Comparison of ENCODE assay signal across 17 mouse cellular contexts in the genomic region with DNA sequence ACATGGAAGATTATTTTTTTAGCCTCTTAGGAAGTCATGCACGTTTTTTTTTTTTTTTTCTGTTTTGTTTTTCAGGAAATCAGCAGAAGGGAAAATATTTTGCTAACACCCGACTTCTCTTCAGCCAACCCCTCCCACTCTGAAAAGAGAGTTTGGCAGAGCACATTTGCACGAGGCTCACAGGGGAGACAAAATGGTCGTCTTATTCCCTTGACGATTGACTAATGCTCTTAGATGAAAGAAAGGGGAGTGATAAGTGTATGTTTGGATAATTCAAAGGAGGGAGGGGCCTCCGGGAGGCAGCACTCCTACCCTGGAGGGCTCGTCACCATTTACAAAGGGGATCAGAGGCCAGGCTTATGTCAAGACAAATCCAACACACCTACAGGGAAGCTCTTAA.
"Had no signal": no experiment of that assay in that cellular context is flagged by ENCODE, and none has a peak within 500 bp of the region (broad histone marks: within the 10 kb centered on the region; RNA-seq: fewer than 3 reads in every experiment).

No protein-coding gene starts in this region.

- H3K9ac ChIP-seq: limb, embryonic 12.5 days; limb, embryonic 15.5 days; liver, embryonic 13.5 days; lung, embryonic 15.5 days had no signal

- H3K36me3 ChIP-seq: limb, embryonic 12.5 days; limb, embryonic 15.5 days; liver, embryonic 13.5 days; lung, embryonic 15.5 days had no signal

- H3K4me2 ChIP-seq: limb, embryonic 12.5 days; limb, embryonic 15.5 days; liver, embryonic 13.5 days; lung, embryonic 15.5 days; midbrain, embryonic 11.5 days had no signal

- DNase-seq: kidney, adult 9 months; kidney, postnatal 14 days; kidney, postnatal 4 days; left cerebral cortex, postnatal 4 days; liver, embryonic 13.5 days; lung, postnatal 10 days; lung, postnatal 36 days; midbrain, embryonic 14.5 days; thymus, adult 2 months; thymus, postnatal 14 days; thymus, postnatal 4 days had no signal

- H3K27me3 ChIP-seq: limb, embryonic 12.5 days; limb, embryonic 15.5 days; lung, embryonic 15.5 days had no signal

- H3K27ac ChIP-seq: limb, embryonic 12.5 days; limb, embryonic 15.5 days; liver, embryonic 13.5 days; lung, embryonic 15.5 days; stomach, postnatal 0 days had no signal

- H3K4me1 ChIP-seq: limb, embryonic 15.5 days; liver, embryonic 13.5 days; lung, embryonic 15.5 days; megakaryocyte, embryonic 14.5 days had no signal

- H3K4me3 ChIP-seq: limb, embryonic 12.5 days; limb, embryonic 15.5 days; liver, embryonic 13.5 days; lung, embryonic 15.5 days; megakaryocyte, embryonic 14.5 days had no signal

- H3K9me3 ChIP-seq: limb, embryonic 15.5 days; liver, embryonic 13.5 days; lung, embryonic 15.5 days; megakaryocyte, embryonic 14.5 days had no signal
